Mouse (Mus musculus) mature B cell (primary cell): ENCODE data around the gene Nek6.

Source experiments
- in situ Hi-C: fragments of 300-500 bp; cut with MboI; formaldehyde crosslinking; loops from 2 replicates; pipeline ENCODE4 v1.14.3; 2019

Nek6 gene

GRCm38 (mm10) chr2:38578602-38579521, 67.4 kb downstream of the Nek6 start:
- in situ Hi-C loops: no loop called here

GRCm38 (mm10) chr2:38579528-38579927, 68.1 kb downstream of the Nek6 start:
- in situ Hi-C loops: no loop called here

GRCm38 (mm10) chr2:38583982-38584381, 72.5 kb downstream of the Nek6 start:
- in situ Hi-C loops: no loop called here

- in situ Hi-C loops: no loop called here
Observed at GRCm38 (mm10) chr2:38584514-38585378, 73.3 kb downstream of the Nek6 start.

GRCm38 (mm10) chr2:38585379-38585736, 73.9 kb downstream of the Nek6 start:
- in situ Hi-C loops: no loop called here

- in situ Hi-C loops: no loop called here
Observed at GRCm38 (mm10) chr2:38586733-38587132, 75.3 kb downstream of the Nek6 start.

GRCm38 (mm10) chr2:38591751-38592459, 80.5 kb downstream of the Nek6 start:
- in situ Hi-C loops: no loop called here

GRCm38 (mm10) chr2:38594874-38595273, 83.4 kb downstream of the Nek6 start:
- in situ Hi-C loops: no loop called here

GRCm38 (mm10) chr2:38597896-38598295, 86.5 kb downstream of the Nek6 start:
- in situ Hi-C loops: no loop called here

- in situ Hi-C loops: no loop called here
Observed at GRCm38 (mm10) chr2:38598395-38598794, 87.0 kb downstream of the Nek6 start.

- in situ Hi-C loops: no loop called here
Observed at GRCm38 (mm10) chr2:38600842-38601241, 89.4 kb downstream of the Nek6 start.

- in situ Hi-C loops: no loop called here
Observed at GRCm38 (mm10) chr2:38607716-38608115, 96.3 kb downstream of the Nek6 start.

- in situ Hi-C loops: no loop called here
Observed at GRCm38 (mm10) chr2:38608831-38609309, 97.4 kb downstream of the Nek6 start.

GRCm38 (mm10) chr2:38609310-38609709, 97.9 kb downstream of the Nek6 start:
- in situ Hi-C loops: no loop called here

- in situ Hi-C loops: no loop called here
Observed at GRCm38 (mm10) chr2:38610161-38610560, 98.7 kb downstream of the Nek6 start.

- in situ Hi-C loops: no loop called here
Observed at GRCm38 (mm10) chr2:38612596-38612995, 101.2 kb downstream of the Nek6 start.

- in situ Hi-C loops: no loop called here
Observed at GRCm38 (mm10) chr2:38613576-38613975, 102.1 kb downstream of the Nek6 start.

GRCm38 (mm10) chr2:38614437-38614836, 103.0 kb downstream of the Nek6 start:
- in situ Hi-C loops: no loop called here

GRCm38 (mm10) chr2:38616072-38616471, 104.6 kb downstream of the Nek6 start:
- in situ Hi-C loops: no loop called here

GRCm38 (mm10) chr2:38616956-38617872, 105.8 kb downstream of the Nek6 start:
- in situ Hi-C loops: no loop called here

- in situ Hi-C loops: no loop called here
Observed at GRCm38 (mm10) chr2:38619777-38620176, 108.3 kb downstream of the Nek6 start.
